Mouse (Mus musculus): Measurements from ENCODE around the gene Calm2.

Calm2 gene

DNA sequence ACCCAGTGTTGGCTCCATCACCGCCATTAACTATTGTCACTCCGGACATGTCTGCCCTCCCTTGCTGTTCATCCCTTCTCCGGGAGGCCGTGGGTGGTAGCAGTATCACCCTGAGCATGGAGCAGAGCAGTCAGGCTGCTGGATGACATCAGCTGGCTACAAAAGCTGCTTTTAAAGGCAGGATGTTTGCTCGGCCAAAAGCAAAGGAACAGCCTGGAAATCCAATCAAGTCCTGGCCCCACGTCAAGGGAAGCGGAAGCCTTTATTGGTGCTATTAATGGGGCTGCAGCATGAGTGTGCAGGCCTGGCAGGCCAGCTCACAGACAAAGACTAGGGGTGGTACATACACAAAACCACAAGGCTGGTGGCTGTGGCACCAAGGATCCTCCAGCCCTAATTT lies 55.5 kb downstream of the Calm2 start:
- peak in 1 of 2 experiments; percentile 17 for DNase-seq

DNA sequence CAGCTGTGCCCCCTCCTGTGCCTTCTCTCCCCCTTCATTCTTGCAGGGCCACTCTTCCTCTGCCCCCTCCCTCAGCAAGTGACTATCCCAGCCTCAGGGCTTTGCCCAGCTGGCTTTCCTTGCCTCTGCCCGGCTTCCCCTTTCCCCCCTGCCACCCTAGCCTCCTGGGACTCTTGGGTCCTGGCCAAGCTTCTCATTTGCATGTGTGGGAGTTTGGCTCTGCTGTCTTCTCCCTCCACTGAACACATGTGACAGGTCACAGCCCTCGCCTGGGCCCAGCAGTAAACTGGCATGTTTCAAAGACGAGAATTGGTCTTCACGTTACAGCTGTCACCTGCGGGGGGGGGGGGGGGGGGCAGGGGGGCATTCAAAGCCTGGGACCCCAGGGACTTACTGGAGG lies 59.7 kb downstream of the Calm2 start:
- DNase-seq: peak in 1 of 2 experiments; percentile 61

DNA sequence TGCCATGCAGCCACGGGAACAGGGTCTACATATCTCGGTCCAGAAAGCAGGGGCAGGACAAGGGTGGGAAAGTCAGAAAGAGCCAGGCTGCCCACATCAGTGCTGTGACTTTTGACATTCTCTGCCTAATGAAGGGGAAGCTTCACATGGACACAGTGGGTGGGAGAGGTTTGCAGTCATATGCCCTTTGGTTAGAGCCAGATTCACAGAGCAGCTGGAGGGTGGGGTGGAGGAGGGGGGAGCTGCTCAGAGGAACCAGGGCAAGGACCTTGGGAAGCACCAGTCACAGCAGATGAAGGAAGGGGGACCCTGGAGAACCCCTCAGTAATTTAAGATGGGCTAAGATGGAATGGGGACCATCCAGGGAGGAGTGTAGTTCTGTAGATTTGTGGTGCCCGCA lies 60.9 kb downstream of the Calm2 start:
- DNase-seq: no peak
